Mouse (Mus musculus): ENCODE measurements around the gene Pcca. TPM values are rescaled to one million over a fixed set of nuclear protein-coding genes. Genes with fewer than 3 reads are reported as not detected.
A peak's percentile ranks its signal among the peaks of the same experiment; 100 is the strongest.

Gene Pcca
- polyA plus RNA-seq, 1 experiment from 2014 or later: 12.6 TPM

DNA sequence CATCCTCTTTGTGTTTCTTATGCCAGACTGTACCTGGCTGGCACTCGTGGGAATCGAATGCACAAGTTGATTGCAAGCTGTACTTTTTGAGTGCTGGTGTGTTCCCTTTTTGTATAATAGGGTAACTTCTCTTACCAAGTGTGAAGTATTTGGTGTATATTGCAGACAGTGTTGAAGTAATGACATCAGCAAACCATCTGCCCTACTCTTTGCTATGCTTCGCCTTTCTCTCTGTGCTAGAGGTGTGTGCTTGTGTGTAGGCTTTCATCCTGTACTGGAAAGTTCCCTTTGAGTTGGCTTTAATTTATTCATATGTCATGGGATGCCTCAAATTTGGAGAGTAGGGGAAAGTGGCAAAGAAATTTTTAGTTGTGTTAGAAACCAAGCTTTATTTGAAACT lies 220.2 kb downstream of the Pcca start:
- whole genome bisulfite sequencing (ENCODE audit: insufficient replicate concordance): 70% methylated on average over 3 of the region's 3 CpGs
- no peak overlapping the region for H3K4me3 ChIP-seq (replicated peaks)
- DNase-seq (no peak), ATAC-seq (ENCODE audit: low read depth) (no peak)
- H3K27ac ChIP-seq: no peak overlapping the region
- H3K9me3 ChIP-seq (replicated peaks): no peaks in the 10 kb centered on the region
- H3K4me1 ChIP-seq (replicated peaks): no peaks in the 10 kb centered on the region
- H3K27me3 ChIP-seq: no peaks in the 10 kb centered on the region
- H3K4me2 ChIP-seq: no peak overlapping the region
- H3K9ac ChIP-seq: no peak overlapping the region
- H3K36me3 ChIP-seq: no peaks in the 10 kb centered on the region

DNA sequence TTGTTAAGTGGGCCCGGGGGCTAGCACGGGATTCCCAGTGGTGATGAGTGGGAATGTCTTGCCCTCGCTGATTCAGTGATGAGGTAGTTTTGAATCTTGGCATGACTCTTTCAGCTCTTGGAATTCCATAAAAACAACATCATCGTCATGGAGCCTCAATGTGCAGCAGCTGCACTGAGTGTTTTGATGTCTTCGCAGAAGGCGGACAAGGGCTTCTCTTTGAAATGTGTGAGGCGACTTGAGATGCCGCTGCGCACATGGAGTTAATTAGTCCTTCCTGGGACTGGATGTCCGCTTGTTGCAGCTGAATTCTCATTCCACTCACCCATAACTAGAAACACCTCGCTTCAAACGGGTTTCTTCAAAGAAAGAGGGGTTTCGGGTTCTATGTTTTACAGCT lies 221.4 kb downstream of the Pcca start:
- Histone ChIP-seq H3K36me3 (no peaks in the 10 kb centered on the region), H3K9ac (no peak overlapping the region), H3K27ac (no peak overlapping the region), H3K4me3 (replicated peaks) (no peak overlapping the region), H3K4me1 (replicated peaks) (no peaks in the 10 kb centered on the region), H3K27me3 (no peaks in the 10 kb centered on the region), H3K4me2 (no peak overlapping the region), H3K9me3 (replicated peaks) (no peaks in the 10 kb centered on the region)
- WGBS (ENCODE audit: insufficient replicate concordance): 76% methylated on average over 13 of the region's 13 CpGs
- DNase-seq (no peak), ATAC-seq (ENCODE audit: low read depth) (no peak)

DNA sequence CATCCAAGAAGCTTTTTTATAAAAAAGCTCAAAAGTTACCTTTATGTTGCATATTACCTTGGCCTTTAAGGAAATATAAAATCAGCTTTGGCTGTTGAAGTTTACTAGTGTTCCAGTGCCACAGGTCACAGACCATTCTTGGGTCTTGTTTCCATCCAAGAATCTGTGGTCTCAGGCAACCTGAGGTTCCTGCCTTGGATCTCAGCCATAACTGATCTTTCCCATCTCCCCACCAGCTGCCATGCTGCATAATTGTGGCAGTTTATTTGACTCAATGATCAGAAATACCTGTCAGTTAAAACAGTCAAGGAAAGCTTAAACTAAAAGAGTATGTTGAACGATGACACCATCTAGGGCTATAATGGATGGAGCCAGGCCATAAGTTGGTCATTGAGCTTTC lies 222.5 kb downstream of the Pcca start:
- H3K36me3 ChIP-seq: no peaks in the 10 kb centered on the region
- H3K4me2 ChIP-seq: no peak overlapping the region
- DNase-seq: no peak
- ATAC-seq (ENCODE audit: low read depth): no peak
- WGBS (ENCODE audit: insufficient replicate concordance): 75% methylated on average over 1 of the region's 1 CpGs
- no peak overlapping the region for H3K4me3 ChIP-seq (replicated peaks)
- no peaks in the 10 kb centered on the region for H3K4me1 ChIP-seq (replicated peaks)
- no peak overlapping the region for H3K9ac ChIP-seq
- H3K27ac ChIP-seq: no peak overlapping the region
- no peaks in the 10 kb centered on the region for H3K27me3 ChIP-seq
- no peaks in the 10 kb centered on the region for H3K9me3 ChIP-seq (replicated peaks)

DNA sequence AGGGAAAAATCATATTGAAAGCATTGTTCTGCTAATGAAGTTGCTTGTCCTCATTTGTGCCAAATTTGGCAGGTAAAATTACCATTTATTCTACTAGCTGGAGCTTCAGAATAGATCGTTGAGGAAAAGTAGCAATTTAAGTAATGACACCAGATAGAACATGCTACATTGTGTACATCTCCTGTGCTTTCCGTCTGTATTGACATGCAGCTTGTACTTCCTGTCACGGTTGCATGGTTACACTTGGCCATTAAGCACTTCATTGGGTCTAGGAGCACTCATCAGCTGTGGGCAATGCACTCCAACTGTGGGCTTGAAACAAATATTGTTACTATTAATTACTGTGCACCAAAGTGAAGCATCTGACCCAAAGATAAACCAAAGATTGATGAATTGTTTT lies 225.8 kb downstream of the Pcca start:
- 52% methylated on average over 3 of the region's 3 CpGs for WGBS (ENCODE audit: insufficient replicate concordance)
- no peak overlapping the region for H3K9ac ChIP-seq
- H3K36me3 ChIP-seq: no peaks in the 10 kb centered on the region
- no peaks in the 10 kb centered on the region for H3K4me1 ChIP-seq (replicated peaks)
- H3K27me3 ChIP-seq: no peaks in the 10 kb centered on the region
- H3K4me2 ChIP-seq: no peak overlapping the region
- no peak overlapping the region for H3K4me3 ChIP-seq (replicated peaks)
- H3K9me3 ChIP-seq (replicated peaks): no peaks in the 10 kb centered on the region
- ATAC-seq (ENCODE audit: low read depth) (no peak), DNase-seq (no peak)
- H3K27ac ChIP-seq: no peak overlapping the region

DNA sequence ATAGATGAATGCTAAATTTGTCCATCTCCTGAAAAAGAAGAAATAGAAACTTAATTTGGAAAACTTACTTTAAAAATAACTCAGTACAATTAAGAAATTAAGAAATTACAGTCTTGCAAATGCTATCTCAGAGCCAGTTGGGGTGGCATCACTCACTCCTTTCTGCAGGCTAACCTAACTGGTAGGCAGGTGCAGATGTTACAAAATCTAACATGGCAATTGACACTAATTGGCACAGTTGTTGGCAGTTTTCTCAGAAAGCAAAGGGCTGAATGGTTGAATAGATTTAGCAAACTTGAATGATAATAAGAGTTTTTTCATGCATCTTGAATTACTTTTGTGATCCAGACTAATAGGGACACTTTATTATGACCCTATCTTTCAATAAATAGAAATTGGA lies 226.7 kb downstream of the Pcca start:
- H3K4me1 ChIP-seq (replicated peaks): peaks cover under 1% of the 10 kb centered on the region; the same call in 1 of the 2 replicates
- ATAC-seq (ENCODE audit: low read depth) (no peak), DNase-seq (no peak)
- no peak overlapping the region for H3K9ac ChIP-seq
- no peak overlapping the region for H3K4me3 ChIP-seq (replicated peaks)
- H3K27me3 ChIP-seq: no peaks in the 10 kb centered on the region
- H3K27ac ChIP-seq: no peak overlapping the region
- no peaks in the 10 kb centered on the region for H3K36me3 ChIP-seq
- no peaks in the 10 kb centered on the region for H3K9me3 ChIP-seq (replicated peaks)
- H3K4me2 ChIP-seq: no peak overlapping the region

DNA sequence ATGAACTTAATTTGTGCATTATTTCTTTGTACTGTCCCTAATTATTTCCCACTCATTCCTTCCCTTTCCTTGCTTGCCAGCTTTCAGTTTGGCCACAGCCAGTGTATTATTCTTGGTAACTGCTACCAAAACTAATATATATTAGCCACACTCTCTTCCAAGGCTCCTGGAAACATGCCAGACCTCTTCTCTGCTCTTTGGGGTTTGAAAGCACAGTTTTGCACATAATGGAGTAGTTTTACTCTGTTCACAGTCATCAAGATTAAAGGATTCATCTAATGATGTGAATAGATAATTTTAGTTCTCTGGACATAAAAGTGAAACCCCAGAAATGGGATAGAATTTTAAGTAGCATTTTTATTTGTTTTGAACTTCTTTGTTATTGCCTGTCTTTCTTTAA lies 228.5 kb downstream of the Pcca start:
- Histone ChIP-seq H3K4me3 (replicated peaks) (no peak overlapping the region), H3K27me3 (no peaks in the 10 kb centered on the region), H3K4me1 (replicated peaks) (peaks cover 4% of the 10 kb centered on the region), H3K4me2 (no peak overlapping the region), H3K27ac (no peak overlapping the region), H3K9me3 (replicated peaks) (no peaks in the 10 kb centered on the region), H3K9ac (no peak overlapping the region), H3K36me3 (no peaks in the 10 kb centered on the region)
- ATAC-seq (ENCODE audit: low read depth): no peak
- DNase-seq: no peak

DNA sequence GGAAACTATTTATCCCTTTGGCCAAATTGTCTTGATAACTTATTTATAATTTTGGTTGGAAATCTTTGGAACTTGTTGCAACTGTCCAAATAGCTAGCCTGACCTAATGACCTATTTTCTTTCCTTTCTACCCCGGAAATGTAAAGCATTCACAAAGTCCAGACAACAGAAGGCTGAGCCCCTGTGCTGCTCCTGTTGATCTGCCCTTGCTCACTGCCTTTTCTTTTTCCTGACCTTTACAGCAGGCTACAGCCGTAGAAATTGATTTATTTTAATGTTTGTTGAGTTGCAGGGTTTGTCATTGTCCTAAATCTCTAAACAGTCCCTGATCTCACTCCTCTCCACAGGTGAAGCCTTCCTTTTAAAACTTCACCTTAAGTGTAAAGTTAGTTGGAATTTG lies 231.8 kb downstream of the Pcca start:
- H3K9ac ChIP-seq: no peak overlapping the region
- DNase-seq (no peak), ATAC-seq (ENCODE audit: low read depth) (no peak)
- WGBS (ENCODE audit: insufficient replicate concordance): 46% methylated on average over 2 of the region's 2 CpGs
- no peaks in the 10 kb centered on the region for H3K9me3 ChIP-seq (replicated peaks)
- no peak overlapping the region for H3K4me2 ChIP-seq
- no peak overlapping the region for H3K27ac ChIP-seq
- no peak overlapping the region for H3K4me3 ChIP-seq (replicated peaks)
- H3K4me1 ChIP-seq (replicated peaks): peaks cover 4% of the 10 kb centered on the region
- no peaks in the 10 kb centered on the region for H3K27me3 ChIP-seq
- no peaks in the 10 kb centered on the region for H3K36me3 ChIP-seq

DNA sequence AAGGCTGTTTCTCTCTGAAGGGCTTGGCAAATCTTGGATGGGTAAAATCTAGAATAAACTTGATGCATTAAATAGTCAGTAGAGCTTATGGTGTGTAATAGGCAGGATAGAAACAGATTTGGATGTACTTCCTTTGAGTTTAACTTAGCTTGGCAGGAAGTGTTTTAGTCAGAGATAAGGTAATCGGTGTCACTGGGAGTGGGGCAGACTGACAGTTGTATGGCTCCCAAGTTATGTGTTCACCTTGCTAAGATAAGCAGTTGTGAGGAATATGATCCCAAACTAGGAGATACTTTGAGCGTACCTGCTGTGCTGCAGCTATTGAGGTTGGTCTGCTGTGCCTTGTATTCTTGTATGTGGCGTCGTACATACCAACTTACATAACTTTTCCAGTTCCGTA lies 232.3 kb downstream of the Pcca start:
- H3K4me1 ChIP-seq (replicated peaks): peaks cover 4% of the 10 kb centered on the region
- no peak overlapping the region for H3K9ac ChIP-seq
- ATAC-seq (ENCODE audit: low read depth) (peak; percentile 36; the same call in 1 of the 2 replicates), DNase-seq (no peak)
- no peaks in the 10 kb centered on the region for H3K9me3 ChIP-seq (replicated peaks)
- WGBS (ENCODE audit: insufficient replicate concordance): 48% methylated on average over 5 of the region's 5 CpGs
- H3K36me3 ChIP-seq: no peaks in the 10 kb centered on the region
- no peak overlapping the region for H3K27ac ChIP-seq
- H3K4me2 ChIP-seq: no peak overlapping the region
- no peaks in the 10 kb centered on the region for H3K27me3 ChIP-seq
- no peak overlapping the region for H3K4me3 ChIP-seq (replicated peaks)

DNA sequence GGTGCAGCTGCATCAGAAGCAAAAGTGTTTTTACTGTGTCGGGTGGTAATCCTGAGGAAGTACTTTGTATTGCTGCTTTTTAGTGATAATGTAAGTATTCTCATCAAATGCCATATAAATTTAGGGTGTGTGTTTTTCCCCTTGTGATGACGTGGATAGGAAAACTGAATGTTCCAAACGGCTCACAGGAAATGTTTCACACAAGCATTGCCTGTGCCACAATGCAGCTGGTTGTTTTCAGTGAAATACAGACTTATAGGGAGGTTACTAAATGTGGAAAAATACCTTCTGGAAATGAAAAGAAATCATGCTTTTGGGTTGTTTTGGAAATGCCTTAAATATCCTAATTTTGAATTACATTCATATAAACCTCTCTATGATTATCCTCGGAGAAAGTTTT lies 250.6 kb downstream of the Pcca start:
- Histone ChIP-seq H3K27me3 (no peaks in the 10 kb centered on the region), H3K4me3 (replicated peaks) (no peak overlapping the region), H3K9ac (no peak overlapping the region), H3K27ac (no peak overlapping the region), H3K9me3 (replicated peaks) (no peaks in the 10 kb centered on the region), H3K4me1 (replicated peaks) (no peaks in the 10 kb centered on the region), H3K36me3 (no peaks in the 10 kb centered on the region), H3K4me2 (no peak overlapping the region)
- DNase-seq (no peak), ATAC-seq (ENCODE audit: low read depth) (no peak)
- WGBS (ENCODE audit: insufficient replicate concordance): 48% methylated on average over 4 of the region's 4 CpGs

DNA sequence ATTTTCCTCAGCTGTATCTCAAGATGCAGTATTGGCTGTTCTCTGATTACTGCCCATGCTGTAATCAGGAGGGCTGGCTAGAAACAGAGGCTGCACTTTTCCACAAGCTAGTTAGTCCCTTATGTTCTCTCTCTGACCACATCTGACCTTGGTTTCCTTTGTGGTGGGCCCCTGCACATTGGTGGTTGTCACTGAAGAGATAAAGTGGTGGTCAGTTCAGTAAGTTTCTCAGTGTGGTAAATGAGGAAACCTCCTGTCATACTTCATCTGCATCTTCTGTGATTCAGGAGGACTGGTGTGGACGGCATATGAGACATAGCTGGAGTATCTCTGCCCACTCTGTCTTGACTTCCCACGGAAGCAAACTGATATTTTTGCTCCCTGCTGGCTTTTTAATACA lies 254.1 kb downstream of the Pcca start:
- Histone ChIP-seq H3K36me3 (no peaks in the 10 kb centered on the region), H3K9me3 (replicated peaks) (no peaks in the 10 kb centered on the region), H3K4me3 (replicated peaks) (no peak overlapping the region), H3K4me1 (replicated peaks) (no peaks in the 10 kb centered on the region), H3K27me3 (no peaks in the 10 kb centered on the region), H3K9ac (no peak overlapping the region), H3K27ac (no peak overlapping the region), H3K4me2 (no peak overlapping the region)
- DNase-seq (no peak), ATAC-seq (ENCODE audit: low read depth) (no peak)
- WGBS (ENCODE audit: insufficient replicate concordance): 17% methylated on average over 2 of the region's 2 CpGs

DNA sequence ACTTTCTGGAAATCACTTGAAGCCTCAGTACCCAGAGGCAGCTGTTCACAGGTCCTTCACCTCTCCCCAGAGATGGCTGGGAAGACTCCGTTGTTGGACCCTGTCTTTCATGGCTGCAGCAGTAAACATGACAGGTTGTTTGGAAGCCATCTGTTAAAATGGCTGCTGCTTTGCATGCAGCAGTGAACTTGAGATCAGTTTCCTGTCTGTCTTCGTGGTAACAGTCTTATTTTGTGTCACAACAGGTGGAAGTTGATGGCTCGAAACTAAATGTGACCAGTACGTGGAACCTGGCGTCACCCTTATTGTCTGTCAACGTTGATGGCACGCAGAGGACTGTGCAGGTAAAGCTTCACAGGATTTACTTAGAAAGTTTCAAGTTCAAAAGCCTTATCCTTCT lies 256.0 kb downstream of the Pcca start:
- H3K4me2 ChIP-seq: no peak overlapping the region
- DNase-seq (no peak), ATAC-seq (ENCODE audit: low read depth) (no peak)
- H3K4me1 ChIP-seq (replicated peaks): no peaks in the 10 kb centered on the region
- WGBS (ENCODE audit: insufficient replicate concordance): 62% methylated on average over 7 of the region's 7 CpGs
- H3K27me3 ChIP-seq: no peaks in the 10 kb centered on the region
- H3K4me3 ChIP-seq (replicated peaks): no peak overlapping the region
- H3K9me3 ChIP-seq (replicated peaks): no peaks in the 10 kb centered on the region
- H3K9ac ChIP-seq: no peak overlapping the region
- H3K36me3 ChIP-seq: no peaks in the 10 kb centered on the region
- no peak overlapping the region for H3K27ac ChIP-seq

DNA sequence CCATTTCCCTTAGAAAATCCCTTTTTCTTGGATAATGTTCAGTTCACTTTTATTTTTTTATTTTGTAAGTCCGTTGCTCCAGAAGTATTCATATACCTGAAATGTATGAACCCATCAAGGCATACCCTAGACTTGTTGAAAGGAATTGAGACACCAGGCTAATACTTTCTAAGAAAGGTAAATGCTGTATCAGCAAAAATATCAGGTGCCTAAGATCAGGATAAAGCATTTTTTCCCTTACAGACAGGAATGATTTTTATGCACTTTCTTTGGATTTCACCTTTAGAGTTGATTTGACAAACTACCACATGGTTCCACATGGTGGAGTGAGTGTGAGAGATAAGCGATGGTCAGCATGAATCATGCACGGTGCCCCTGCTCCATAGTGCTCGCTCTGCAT lies 259.2 kb downstream of the Pcca start:
- 62% methylated on average over 4 of the region's 4 CpGs for WGBS (ENCODE audit: insufficient replicate concordance)

DNA sequence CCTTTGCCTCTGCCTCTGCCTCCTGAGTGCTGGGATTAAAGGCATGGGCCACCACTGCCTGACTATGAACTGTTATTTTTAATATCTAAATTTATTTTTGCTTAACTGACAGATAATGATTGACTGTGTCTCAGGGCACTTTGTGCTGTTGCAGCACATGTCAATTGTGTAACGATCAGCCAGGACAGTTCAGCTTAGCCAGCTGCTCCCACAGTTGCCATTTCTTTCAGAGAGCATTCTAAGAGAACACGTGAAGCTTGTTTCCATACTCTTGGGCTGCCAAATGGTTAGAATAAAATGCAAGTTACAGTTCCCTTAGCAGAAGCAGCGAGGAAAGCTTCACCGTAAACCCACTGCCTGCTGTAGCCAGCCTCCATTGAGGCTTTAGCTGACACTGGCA lies 266.2 kb downstream of the Pcca start:
- Histone ChIP-seq H3K9me3 (replicated peaks) (no peaks in the 10 kb centered on the region), H3K27me3 (no peaks in the 10 kb centered on the region), H3K4me2 (no peak overlapping the region), H3K4me3 (replicated peaks) (no peak overlapping the region), H3K4me1 (replicated peaks) (no peaks in the 10 kb centered on the region), H3K27ac (no peak overlapping the region), H3K36me3 (no peaks in the 10 kb centered on the region), H3K9ac (no peak overlapping the region)
- 66% methylated on average over 4 of the region's 4 CpGs for WGBS (ENCODE audit: insufficient replicate concordance)
- ATAC-seq (ENCODE audit: low read depth) (no peak), DNase-seq (no peak)

More for the DNA sequence above, 259.2 kb downstream of the Pcca start:
- Histone ChIP-seq H3K9ac (no peak overlapping the region), H3K36me3 (no peaks in the 10 kb centered on the region), H3K9me3 (replicated peaks) (no peaks in the 10 kb centered on the region), H3K27me3 (no peaks in the 10 kb centered on the region), H3K27ac (no peak overlapping the region), H3K4me2 (no peak overlapping the region), H3K4me3 (replicated peaks) (no peak overlapping the region), H3K4me1 (replicated peaks) (no peaks in the 10 kb centered on the region)
- no peak for DNase-seq
- no peak for ATAC-seq (ENCODE audit: low read depth)

All from liver, embryonic 13.5 days (tissue).